Mouse (Mus musculus): ENCODE measurements at regions not wholly inside any gene's neighbourhood (a gene's known extent, or its start where the extent isn't known, plus 50 kb on each side); places are given as distances from the start of the nearest gene placed in this dataset.
"Not testable (repeated sequence)": the region's sequence is repeated elsewhere in the genome, so short reads cannot be mapped to it uniquely, and the experiment has no call there.

DNA sequence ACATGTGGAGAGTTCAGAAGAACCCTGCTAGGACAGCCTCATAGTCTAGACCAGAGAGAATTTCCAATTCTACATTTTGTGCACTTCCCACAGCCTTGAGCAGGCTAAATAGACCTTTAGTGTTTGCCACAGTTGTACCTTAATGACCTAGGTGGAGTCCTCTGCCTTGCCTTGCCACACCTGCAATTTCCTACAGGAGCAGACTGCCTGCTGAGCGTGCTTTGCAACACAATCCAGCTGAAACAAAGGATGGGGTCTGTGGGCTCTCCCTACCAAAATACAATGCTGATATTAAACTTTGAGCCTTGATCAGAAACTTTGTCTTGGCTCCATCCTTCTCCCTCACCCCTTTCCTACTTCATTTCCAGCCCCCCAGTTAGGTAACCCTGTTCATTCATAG, 326.0 kb upstream of the Snx7 start:
- ChIA-PET POLR2A (no interaction called here), CTCF (no interaction called here)

DNA sequence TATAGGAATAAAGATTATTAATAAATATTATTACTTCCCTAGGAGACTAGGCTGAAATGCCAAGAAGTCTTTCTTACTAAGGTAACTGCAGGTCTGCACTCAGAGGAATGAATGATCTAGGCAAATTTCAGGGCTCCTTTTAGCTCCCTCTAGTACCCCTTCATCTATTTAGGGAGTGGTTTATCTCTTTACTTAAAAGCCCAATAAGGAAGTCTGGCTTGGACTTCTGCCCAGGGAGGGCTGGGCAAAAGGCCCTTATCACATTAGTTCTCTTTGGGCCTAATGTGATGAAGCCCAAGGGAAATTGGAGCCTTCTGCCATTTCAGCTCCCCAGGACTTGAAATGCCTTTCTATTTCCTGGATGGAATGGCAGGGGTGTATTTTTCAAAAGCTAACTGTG, 320.6 kb upstream of the Snx7 start:
- CTCF ChIA-PET: no interaction called here
- POLR2A ChIA-PET: no interaction called here

DNA sequence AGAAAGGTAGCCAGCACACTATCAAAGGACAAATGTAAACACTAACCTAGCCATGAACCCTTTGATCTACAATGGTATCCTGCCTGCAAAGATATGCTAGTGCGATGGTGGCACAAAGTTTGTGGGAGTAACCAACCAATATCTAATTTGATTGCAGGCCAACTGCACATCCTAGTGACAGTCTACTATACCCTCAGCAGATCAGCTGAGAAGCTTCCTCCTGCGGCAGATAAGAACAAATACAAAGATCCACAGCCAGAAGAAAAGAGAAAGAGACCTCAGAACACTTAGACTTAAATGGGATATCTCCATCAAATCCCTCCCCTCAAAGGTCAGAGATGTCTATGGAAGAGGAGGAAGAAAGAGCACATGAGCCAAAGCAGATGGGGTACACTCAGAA, 308.7 kb upstream of the Snx7 start:
- ChIA-PET POLR2A (no interaction called here), CTCF (no interaction called here)

DNA sequence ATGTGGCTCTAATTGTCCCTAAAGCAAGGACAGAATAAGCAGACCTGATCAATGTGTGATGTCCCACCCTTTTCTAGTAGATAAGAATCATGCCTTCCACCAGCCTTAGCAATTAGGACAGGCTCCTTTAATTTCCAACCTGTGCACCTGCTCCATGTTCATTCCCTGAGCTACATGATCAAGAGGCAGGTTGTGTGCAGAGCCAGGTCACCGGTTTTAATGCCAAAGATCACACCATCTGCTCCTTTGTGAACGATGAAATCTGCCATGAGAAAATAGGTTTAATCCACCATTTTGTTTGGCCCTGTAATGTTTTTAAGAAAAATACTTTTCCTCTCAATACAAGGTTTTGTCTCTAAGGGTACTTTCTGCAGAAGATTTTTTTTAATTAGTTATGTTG, 294.2 kb upstream of the Snx7 start:
- ChIA-PET CTCF (no interaction called here), POLR2A (no interaction called here)

DNA sequence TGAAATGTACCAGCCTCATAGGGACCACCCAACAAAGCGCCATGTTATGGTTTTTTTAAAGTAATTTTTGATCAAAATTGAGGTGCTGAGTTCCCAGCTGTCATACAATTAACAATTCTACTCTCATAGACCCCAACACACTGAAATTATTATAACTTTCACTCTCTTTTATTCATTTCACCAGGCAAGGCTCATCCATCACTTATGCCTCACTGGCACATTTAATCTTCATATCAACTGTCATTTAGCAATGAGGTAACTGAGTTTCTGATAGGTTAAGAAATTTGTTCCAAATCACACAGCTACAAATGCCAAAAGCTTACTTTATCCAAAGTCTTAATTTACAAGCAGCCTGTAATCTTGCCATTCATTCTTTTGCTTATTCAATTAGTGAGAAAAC, 276.1 kb upstream of the Snx7 start:
- CTCF ChIA-PET: no interaction called here
- POLR2A ChIA-PET: no interaction called here

DNA sequence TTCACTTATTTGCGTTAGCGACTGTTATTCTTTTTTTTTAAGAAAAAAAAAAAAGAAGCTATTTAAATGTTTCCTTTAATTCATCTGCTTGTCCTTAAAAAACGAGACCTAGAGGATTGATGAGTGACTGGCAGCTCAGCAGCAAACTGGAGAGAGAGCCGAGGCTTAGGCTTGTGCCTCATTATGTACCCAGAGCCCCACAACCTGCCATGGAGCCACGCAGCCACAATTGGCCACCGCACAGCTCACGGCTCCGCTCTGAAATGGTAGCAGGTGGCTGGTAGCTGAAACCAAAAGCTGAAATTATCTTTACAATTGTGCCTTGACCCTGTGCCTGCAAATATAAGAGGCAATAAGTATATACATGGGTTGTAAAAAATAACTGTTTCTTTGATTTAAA, 273.0 kb upstream of the Snx7 start:
- CTCF ChIA-PET: no interaction called here

DNA sequence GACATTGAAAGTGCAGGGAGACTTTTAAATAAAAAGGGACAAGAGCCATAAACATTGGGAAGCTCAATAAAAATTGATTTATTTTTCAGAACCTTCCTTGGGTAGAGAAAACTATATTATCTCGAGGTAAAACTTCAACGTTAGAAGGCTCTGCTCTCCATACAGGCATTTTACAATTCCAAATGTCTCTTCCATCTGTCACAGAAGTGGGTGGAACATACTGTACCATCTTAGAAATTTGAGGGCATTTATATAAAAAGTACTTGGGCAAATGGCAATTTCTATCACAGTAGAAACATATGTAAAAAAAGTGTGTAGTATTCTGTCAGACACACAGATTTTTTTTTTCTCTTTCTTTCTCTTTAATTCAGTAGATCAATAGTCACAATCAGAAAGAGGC, 271.4 kb upstream of the Snx7 start:
- ChIA-PET CTCF (no interaction called here), POLR2A (no interaction called here)

More for the DNA sequence above, 273.0 kb upstream of the Snx7 start:
- POLR2A ChIA-PET: interaction anchor here in 1 of 4 experiments (0.7 kb wide), 1 partner anchor 9 kb away, joined by 5 read pairs; no protein-coding TSS in a partner anchor

DNA sequence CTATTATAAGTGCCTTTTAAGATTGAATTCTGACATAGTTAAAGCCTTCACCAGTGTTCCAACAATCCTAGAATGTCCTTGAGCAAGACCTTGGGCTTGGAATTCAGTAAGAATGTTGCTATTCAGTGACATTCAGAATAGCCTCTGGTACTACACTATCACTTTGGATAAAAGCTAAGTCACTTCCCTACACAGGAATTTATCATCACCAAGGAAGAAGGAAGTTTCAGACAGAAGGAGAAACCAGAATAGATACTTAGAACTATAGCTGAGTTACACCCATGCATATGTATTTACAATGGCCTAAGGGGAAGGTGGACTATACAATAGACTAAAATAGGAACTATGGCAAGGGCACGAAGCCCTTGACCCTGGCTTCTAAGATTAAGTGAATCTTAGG, 259.6 kb upstream of the Snx7 start:
- CTCF ChIA-PET, POLR2A ChIA-PET: not testable (repeated sequence)

DNA sequence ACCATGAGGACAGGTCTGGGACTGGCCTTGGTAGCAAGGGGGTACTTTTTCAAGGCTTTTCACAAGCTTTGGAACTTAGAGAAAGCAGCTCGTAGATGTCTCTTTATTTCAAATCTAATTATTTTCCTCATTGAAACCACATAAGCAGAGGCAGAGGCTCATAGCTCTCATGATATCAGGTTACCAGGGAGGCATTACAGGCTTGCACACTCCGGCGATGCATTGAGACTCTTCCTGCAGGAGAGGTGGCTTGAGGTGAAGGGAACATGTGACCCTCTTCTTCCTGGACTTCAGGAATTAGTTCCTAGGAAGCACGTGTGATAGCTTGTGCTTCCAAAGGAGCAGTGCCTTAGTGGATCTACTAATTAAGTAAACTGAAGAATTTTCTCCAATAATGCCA, 233.9 kb upstream of the Snx7 start:
- ChIA-PET POLR2A (interaction anchor here in 1 of 4 experiments (1.0 kb wide), 1 partner anchor 10 kb away, joined by 3 read pairs; no protein-coding TSS in a partner anchor), CTCF (no interaction called here)

DNA sequence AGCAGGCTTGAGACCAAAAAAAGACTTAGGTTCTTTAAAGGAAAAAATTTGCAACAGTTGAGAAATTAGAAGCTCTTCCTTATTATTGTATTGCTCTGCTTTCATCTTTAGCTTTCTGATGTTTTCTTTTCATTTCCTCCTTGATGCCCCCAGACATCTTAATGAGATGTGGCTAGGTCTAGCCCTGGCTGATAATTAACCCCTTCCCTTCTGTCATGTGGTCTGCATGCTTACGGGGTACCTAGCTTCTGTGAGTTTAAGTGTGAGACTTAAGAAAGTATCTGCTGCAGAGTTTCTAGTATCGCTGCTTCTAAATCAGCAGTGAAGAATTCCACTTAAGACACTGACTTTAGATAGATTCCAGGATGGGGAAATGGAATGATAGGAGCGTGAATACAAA, 215.8 kb upstream of the Snx7 start:
- POLR2A ChIA-PET: no interaction called here
- CTCF ChIA-PET: no interaction called here

DNA sequence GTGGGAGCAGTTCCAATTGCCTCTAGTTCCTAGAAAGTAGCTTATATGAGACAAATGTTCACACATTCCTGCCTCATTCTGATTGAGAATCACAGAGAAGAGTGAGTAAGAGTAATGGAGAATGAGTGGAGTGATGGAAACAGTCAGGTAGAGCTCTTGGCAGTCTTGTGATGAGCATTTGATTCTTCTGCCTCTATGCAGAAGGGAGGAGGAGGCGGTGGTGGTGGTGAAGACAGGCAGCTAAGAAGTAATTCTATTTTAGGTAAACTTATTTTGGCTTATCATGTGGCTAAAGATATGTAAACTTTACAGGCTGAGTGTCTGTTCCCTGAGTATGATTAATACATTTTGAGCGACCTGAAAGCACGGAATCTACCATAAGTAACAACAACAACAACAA, 203.6 kb upstream of the Snx7 start:
- POLR2A ChIA-PET: no interaction called here
- CTCF ChIA-PET: no interaction called here

DNA sequence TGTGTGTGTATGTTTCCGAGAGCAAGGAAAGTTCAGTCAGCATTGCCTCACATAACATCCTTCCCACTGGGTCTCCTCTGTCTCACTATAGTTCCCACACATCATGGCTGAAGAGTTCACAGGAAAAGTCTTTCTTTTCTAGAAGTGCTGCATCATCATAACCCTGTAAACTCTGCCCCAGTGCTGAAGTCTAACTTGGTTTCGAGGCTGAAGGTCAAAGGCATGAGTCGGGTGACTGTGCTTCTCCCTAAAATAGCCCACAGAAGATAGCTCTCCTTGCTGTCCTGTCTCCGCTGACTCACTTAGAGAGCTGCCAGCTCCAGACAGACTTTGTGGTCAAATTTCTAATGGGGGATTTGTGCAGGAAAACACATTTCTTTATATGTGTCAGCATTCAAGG, 201.4 kb upstream of the Snx7 start:
- ChIA-PET POLR2A (no interaction called here), CTCF (no interaction called here)

DNA sequence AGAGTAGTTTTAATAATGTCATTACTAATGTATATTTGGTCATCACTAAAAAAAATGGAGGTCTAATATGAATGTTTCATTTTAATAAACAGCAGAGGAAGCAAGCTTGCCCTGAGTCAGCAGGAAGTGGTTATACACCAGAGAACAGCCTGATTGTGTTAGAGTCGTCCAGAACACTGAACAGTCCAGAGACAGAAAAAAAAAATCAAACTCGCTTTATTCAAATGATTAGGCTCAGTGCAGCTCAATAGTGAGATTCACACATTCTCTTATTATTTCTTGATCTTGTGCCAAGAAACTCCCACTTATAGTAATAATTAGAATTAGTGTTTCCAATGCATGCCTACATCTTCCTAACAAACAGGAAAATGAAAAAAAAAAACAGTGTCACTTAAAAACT, 194.9 kb upstream of the Snx7 start:
- ChIA-PET CTCF (no interaction called here), POLR2A (no interaction called here)

DNA sequence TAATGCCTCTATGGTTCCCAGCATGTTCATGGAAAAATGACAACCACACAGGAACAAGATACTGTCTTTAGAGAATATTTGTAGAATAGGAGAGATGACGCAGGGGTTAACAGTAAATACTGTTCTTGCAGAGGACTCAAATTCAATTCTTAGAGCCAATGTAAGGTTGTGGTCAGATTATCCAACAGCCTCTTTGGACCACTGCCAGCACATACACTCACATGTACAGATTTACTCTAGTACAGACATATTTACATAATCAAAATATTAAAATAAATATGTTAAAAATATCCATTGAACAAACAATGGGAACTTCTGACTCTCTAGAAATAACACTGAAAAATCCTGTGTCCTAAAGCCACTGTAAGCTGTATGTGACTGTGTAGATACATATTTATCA, 193.8 kb upstream of the Snx7 start:
- CTCF ChIA-PET: no interaction called here

DNA sequence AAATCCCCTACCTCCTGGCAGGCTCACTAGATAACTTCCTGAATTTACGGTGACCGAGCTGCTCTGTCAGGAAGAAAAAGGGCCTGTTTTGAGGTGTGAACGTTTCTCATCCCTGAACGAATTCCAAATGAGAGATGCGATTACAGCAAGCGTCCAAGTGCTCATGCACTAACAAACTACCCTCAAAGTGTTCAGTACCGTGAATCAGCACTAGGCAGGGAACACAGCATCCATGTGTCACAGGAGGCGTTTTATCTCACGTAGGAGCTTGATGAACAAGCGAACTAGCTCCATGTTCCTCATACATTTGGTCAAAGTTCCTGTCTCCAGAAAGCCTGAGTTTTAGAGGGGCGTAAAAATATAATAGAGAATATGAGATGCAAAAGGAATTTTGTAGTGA, 178.3 kb upstream of the Snx7 start:
- POLR2A ChIA-PET: no interaction called here
- CTCF ChIA-PET: no interaction called here

More for the DNA sequence above, 193.8 kb upstream of the Snx7 start:
- POLR2A ChIA-PET: no interaction called here

DNA sequence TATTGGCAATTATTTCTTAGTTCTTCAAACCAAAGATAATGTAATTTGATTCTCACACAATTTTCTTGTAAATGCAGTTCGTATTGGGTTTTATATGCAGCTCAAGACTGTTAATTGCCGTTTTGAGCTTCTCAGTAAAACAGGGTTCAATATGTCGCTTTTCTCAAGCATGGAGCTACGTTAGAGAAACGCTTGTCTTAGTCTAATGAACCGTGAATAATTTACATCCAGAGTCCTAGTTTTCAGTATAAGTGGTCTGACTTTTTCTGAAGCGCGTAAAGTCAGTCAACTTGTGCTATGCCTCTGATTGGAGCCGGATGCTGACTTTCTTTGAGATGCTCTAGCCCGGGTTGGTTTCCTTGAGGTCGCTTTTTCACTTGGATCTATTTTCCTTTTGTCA, 177.8 kb upstream of the Snx7 start:
- CTCF ChIA-PET: no interaction called here
- POLR2A ChIA-PET: no interaction called here

DNA sequence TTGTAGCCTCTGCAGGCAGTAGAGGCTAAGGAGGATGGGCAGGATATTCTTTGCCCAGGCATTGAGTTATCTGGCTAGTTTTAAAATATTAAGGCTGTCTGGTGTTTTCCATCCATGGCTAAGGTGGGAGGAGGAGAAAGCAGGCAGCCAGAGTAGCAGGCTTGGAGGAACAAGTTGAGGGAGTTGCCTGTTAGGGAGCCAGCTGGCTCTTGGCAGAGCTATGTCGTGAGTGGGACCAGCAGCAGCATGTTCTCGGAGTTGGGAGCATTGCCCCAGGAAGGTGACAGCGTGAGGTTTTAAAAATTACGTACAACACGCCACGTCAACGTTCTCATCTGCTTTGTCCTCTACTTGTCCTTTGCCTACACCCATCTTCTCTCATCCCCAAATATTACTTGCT, 167.8 kb upstream of the Snx7 start:
- ChIA-PET POLR2A (no interaction called here), CTCF (no interaction called here)

DNA sequence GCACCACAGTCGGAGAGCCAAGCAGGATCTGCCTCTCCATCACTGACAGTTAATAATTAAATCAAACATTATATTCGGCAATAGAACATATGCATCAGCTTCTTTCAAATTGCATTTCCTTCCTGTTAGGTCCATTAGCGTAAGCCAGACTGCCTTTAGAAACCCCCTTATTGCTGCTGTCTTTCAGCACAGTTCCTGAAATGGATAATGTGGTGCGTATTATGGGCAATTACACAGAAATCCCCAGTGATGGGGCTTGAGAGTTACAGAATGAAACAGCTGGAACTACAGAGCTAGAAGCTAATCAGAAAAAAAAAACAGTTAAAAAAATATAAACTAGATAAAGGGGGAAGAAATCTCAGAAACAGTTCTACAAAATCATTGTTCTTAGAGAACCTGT, 126.7 kb upstream of the Snx7 start:
- CTCF ChIA-PET: no interaction called here
- POLR2A ChIA-PET: no interaction called here

DNA sequence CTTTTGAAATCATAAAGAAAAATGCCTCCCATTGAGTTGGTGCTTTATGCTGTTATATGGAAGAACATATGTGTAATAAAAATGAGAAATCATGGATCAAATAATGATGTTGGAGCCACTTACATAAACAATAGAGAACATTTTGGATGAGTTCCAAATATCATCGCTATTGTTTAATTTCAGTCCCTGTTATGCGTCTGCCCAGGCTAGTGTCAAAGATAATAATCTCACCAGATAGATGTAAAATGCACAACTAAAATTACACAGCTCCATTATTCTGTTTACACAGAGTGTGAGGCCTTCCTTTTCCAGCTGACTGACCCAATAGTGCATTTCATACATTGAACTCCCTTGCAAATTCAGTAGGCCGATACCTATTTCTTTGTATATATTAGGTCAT, 125.4 kb upstream of the Snx7 start:
- POLR2A ChIA-PET: no interaction called here
- CTCF ChIA-PET: interaction anchor here in 1 of 4 experiments (0.6 kb wide), 1 partner anchor 136 kb away, joined by 5 read pairs; no protein-coding TSS in a partner anchor

DNA sequence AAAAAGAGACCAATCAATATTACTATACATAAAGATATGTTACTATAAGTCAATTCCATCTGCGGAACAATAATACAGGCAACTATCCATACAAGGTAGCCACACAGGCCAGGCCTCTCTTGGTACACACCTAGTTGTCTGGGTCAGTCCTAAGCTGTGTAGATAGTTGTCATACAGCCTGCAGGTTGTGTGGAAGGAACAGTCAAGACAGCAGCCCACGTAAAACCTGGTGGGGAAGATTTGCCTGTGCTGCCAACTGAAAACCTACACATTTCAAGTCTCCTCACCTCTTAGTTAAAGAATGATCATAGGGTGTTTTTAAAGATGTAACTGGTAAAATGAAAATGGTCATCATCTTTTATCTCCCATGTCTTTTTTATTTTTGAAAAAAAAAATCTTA, 121.8 kb upstream of the Snx7 start:
- ChIA-PET CTCF (no interaction called here), POLR2A (no interaction called here)

DNA sequence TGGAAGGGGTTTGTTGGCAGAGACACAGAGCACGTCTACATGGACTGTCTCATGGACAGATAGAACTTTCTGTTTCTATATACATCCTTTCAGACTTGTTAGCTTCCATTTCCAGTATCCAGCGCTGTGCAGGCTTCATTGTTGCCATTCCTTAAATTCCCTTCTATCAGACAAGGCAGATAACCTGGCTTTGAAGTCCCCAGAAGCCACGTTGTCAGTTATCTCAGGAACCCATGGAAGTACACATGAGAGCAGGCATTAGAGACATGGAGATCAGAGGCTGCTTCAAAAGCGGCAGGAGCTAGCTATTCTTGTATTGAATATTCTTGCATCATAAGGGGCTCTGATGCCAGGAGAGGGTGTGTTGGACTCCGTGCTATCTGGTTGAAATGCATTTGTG, 119.7 kb upstream of the Snx7 start:
- ChIA-PET CTCF (no interaction called here), POLR2A (no interaction called here)

DNA sequence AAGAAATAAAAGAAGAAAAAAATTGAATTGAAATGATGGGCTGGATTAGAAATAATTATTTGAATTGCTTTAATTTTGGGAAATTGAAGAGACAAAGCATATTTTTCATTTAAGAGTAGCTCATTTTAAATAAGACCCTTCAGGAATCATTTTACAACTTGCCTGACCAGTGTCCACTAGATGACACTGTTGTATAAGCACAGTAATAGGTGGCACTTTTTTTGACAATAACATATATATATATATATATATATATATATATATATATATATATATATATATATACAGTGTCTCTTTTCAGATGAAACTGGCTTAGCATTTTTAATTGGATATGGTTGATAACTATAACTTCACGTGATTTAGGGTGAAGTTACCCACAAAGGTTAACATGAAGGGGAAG, 106.9 kb upstream of the Snx7 start:
- ChIA-PET CTCF (interaction anchor here in 1 of 4 experiments (0.6 kb wide), 1 partner anchor 543 kb away, joined by 4 read pairs; no protein-coding TSS in a partner anchor), POLR2A (no interaction called here)

DNA sequence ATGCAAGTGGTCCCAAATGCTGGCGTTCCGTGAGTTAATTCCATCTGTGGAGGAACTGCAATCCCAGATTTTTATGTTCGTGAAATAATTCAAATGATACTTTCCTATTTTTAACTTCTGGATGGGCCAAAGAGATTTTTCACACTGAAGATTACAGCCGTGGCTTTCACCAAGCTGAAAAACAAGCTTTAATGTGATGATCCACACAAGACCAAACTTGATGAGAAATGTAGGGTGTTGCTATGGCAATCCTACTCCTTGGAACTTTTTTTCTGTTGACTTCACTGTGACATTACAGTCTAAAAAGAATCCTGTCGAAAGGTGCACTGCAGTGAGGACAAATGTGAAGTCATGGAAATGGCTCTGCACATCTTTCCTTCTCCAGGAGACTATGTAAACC, 100.1 kb upstream of the Snx7 start:
- ChIA-PET POLR2A (no interaction called here), CTCF (no interaction called here)

Data from embryonic stem cell, embryonic (primary cell).